Mouse (Mus musculus) erythroblast, embryonic 14.5 days (primary cell): Measurements from ENCODE around the gene Gm47955.
"Not testable (repeated sequence)": the region's sequence is repeated elsewhere in the genome, so short reads cannot be mapped to it uniquely, and the experiment has no call there.

ENCODE experiments used
- GATA1 ChIP-seq: IDR thresholded peaks from 2 replicates; pipeline ENCODE4 v1.6.1; 2012; ENCODE audit warnings: low read length, inconsistent platforms, mixed read lengths
- TAL1 ChIP-seq: IDR thresholded peaks from 3 replicates; pipeline ENCODE4 v1.6.1; 2012; ENCODE audit warnings: low read length, inconsistent platforms, mixed read lengths

- TF ChIP-seq TAL1, GATA1: not testable (repeated sequence)
Observed at GRCm38 (mm10) chr1:82931326-82931725, 28.8 kb upstream of the Gm47955 start, which contains the start of gene Gm6217.
